Mouse (Mus musculus): ENCODE results near the gene Xpo6. TPM values are rescaled to one million over a fixed set of nuclear protein-coding genes. Genes with fewer than 3 reads are reported as not detected.

Gene Xpo6
- 174 and 191 TPM in 2 replicates for polyA plus RNA-seq (2012; rRNA removed)

- peak; percentile 81 to 96 for DNase-seq (ENCODE audit: extremely low spot score in 1 of 2, low spot score in 1 of 2)
Observed at GRCm38 (mm10) chr7:126200178-126200996, at the start of gene Xpo6. TSS of gene Xpo6 (minus strand) at chr7:126200501.

GRCm38 (mm10) chr7:126249986-126250385 is 49.7 kb upstream of the Xpo6 start:
- DNase-seq (ENCODE audit: extremely low spot score in 1 of 2, low spot score in 1 of 2), result no peak

GRCm38 (mm10) chr7:126249146-126249545 is 48.8 kb upstream of the Xpo6 start:
- no peak for DNase-seq (ENCODE audit: extremely low spot score in 1 of 2, low spot score in 1 of 2)

GRCm38 (mm10) chr7:126248641-126249141 is 48.4 kb upstream of the Xpo6 start:
- DNase-seq (ENCODE audit: extremely low spot score in 1 of 2, low spot score in 1 of 2), result no peak

- DNase-seq (ENCODE audit: extremely low spot score in 1 of 2, low spot score in 1 of 2), result no peak
Observed at GRCm38 (mm10) chr7:126248088-126248487, 47.8 kb upstream of the Xpo6 start.

- DNase-seq (ENCODE audit: extremely low spot score in 1 of 2, low spot score in 1 of 2), result no peak
Observed at GRCm38 (mm10) chr7:126244168-126244750, 44.0 kb upstream of the Xpo6 start.

GRCm38 (mm10) chr7:126240814-126241360 is 40.6 kb upstream of the Xpo6 start:
- no peak for DNase-seq (ENCODE audit: extremely low spot score in 1 of 2, low spot score in 1 of 2)

GRCm38 (mm10) chr7:126236794-126237192 is 36.5 kb upstream of the Xpo6 start:
- DNase-seq (ENCODE audit: extremely low spot score in 1 of 2, low spot score in 1 of 2), result peak; percentile 67 to 79

- peak; percentile 58 to 73 for DNase-seq (ENCODE audit: extremely low spot score in 1 of 2, low spot score in 1 of 2)
Observed at GRCm38 (mm10) chr7:126236083-126236793, 35.9 kb upstream of the Xpo6 start.

GRCm38 (mm10) chr7:126234611-126235010 is 34.3 kb upstream of the Xpo6 start:
- DNase-seq (ENCODE audit: extremely low spot score in 1 of 2, low spot score in 1 of 2), result no peak

- no peak for DNase-seq (ENCODE audit: extremely low spot score in 1 of 2, low spot score in 1 of 2)
Observed at GRCm38 (mm10) chr7:126232345-126233071, 32.2 kb upstream of the Xpo6 start.

GRCm38 (mm10) chr7:126230357-126231148 is 30.3 kb upstream of the Xpo6 start:
- DNase-seq (ENCODE audit: extremely low spot score in 1 of 2, low spot score in 1 of 2), result no peak

GRCm38 (mm10) chr7:126226136-126226535 is 25.8 kb upstream of the Xpo6 start:
- DNase-seq (ENCODE audit: extremely low spot score in 1 of 2, low spot score in 1 of 2), result no peak

GRCm38 (mm10) chr7:126222753-126223152 is 22.5 kb upstream of the Xpo6 start:
- DNase-seq (ENCODE audit: extremely low spot score in 1 of 2, low spot score in 1 of 2), result no peak

- DNase-seq (ENCODE audit: extremely low spot score in 1 of 2, low spot score in 1 of 2), result no peak
Observed at GRCm38 (mm10) chr7:126220611-126221010, 20.3 kb upstream of the Xpo6 start.

GRCm38 (mm10) chr7:126218311-126218710 is 18.0 kb upstream of the Xpo6 start:
- no peak for DNase-seq (ENCODE audit: extremely low spot score in 1 of 2, low spot score in 1 of 2)

GRCm38 (mm10) chr7:126216867-126217266 is 16.6 kb upstream of the Xpo6 start:
- no peak for DNase-seq (ENCODE audit: extremely low spot score in 1 of 2, low spot score in 1 of 2)

- no peak for DNase-seq (ENCODE audit: extremely low spot score in 1 of 2, low spot score in 1 of 2)
Observed at GRCm38 (mm10) chr7:126210856-126211255, 10.6 kb upstream of the Xpo6 start.

- DNase-seq (ENCODE audit: extremely low spot score in 1 of 2, low spot score in 1 of 2), result no peak
Observed at GRCm38 (mm10) chr7:126200997-126201345, 670 bp upstream of the Xpo6 start.

GRCm38 (mm10) chr7:126199691-126200102 is 604 bp downstream of the Xpo6 start:
- DNase-seq (ENCODE audit: extremely low spot score in 1 of 2, low spot score in 1 of 2), result no peak
